Mouse (Mus musculus) liver, adult 2 months (tissue): Measurements from ENCODE around the gene Gzmk.

Experiments
- CTCF ChIP-seq: fragments of 200-500 bp; IDR thresholded peaks from 2 replicates; pipeline ENCODE4 v1.5.1; 2011; ENCODE audit warnings: low read depth, low read length, control low read depth
- POLR2A ChIP-seq: fragments of 200-500 bp; IDR thresholded peaks from 2 replicates; pipeline ENCODE4 v1.6.1; 2011; ENCODE audit warnings: low read length, control low read depth; ENCODE audit not compliant: insufficient read depth; ENCODE audit errors: extremely low read depth

- TF ChIP-seq CTCF = no peak
- no peak for TF ChIP-seq POLR2A
These were observed 24.1 kb downstream of the Gzmk start for GRCm38 (mm10) chr13:113201631-113202030.
